In the genomic region with DNA sequence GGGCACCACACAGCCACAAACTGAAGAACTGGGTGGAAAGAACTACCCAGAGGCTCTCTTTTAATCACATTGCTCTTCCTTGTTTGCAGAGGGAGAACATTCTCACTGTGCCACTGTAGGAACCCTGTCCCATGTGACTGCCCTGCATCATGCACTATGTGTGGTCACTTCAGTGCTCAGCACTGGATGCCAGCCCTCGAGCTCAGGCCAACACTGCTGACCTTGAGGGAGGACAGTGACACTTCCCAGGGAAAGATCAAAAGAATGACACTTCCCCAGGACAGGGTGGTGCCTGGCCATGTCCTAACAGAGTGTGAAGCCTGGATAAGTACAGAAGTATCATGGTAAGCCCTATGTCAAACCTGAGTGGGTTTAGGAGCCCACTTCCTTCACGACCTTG, we compare ENCODE assay signal across 25 mouse cellular contexts. TPM values are rescaled to one million over a fixed set of nuclear protein-coding genes. Genes with fewer than 3 reads are reported as not detected.
DNase-seq lines count a peak whose midpoint lies in the region; ATAC-seq and TF ChIP-seq lines count a peak whose summit lies in the region.
"Had no signal": no experiment of that assay in that cellular context is flagged by ENCODE, and none has a peak within 500 bp of the region (broad histone marks: within the 10 kb centered on the region; RNA-seq: fewer than 3 reads in every experiment).

No protein-coding gene starts in this region.

- peak; percentile 60; the same call in 1 of the 2 replicates for ATAC-seq in heart, postnatal 0 days (ENCODE audit: insufficient read depth, low read depth)
- ATAC-seq: CD4-positive, CD25-positive, alpha-beta regulatory T cell, adult 4 months; forebrain, embryonic 13.5 days; forebrain, embryonic 16.5 days; intestine, embryonic 15.5 days had no signal

- no peak for TF ChIP-seq EP300 in heart, postnatal 0 days (IDR thresholded peaks at IDR 0.05; ENCODE audit: low read depth)

- no peak overlapping the region for H3K9ac ChIP-seq in heart, postnatal 0 days (replicated peaks; ENCODE audit: low read depth, low read length)
- H3K9ac ChIP-seq: embryonic facial prominence, embryonic 12.5 days; embryonic facial prominence, embryonic 15.5 days; forebrain, embryonic 13.5 days; heart, embryonic 13.5 days; hindbrain, embryonic 13.5 days; intestine, embryonic 15.5 days had no signal

- peaks cover 2% of the 10 kb centered on the region; the same call in 1 of the 2 replicates for H3K9me3 ChIP-seq in heart, postnatal 0 days (replicated peaks; ENCODE audit: control insufficient read depth, low read length)
- no peaks in the 10 kb centered on the region for H3K9me3 ChIP-seq in heart, embryonic 10.5 days
- H3K9me3 ChIP-seq: embryonic facial prominence, embryonic 12.5 days; embryonic facial prominence, embryonic 15.5 days; heart, embryonic 13.5 days; intestine, embryonic 15.5 days had no signal

- H3K27me3 ChIP-seq in heart, postnatal 0 days (ENCODE audit: control insufficient read depth, insufficient read depth, low read length) = no peaks in the 10 kb centered on the region
- no peaks in the 10 kb centered on the region for H3K27me3 ChIP-seq in heart, embryonic 10.5 days (ENCODE audit: insufficient read depth, poor library complexity, severe bottlenecking)
- H3K27me3 ChIP-seq: embryonic facial prominence, embryonic 12.5 days; embryonic facial prominence, embryonic 15.5 days; forebrain, embryonic 13.5 days; hindbrain, embryonic 13.5 days had no signal

- no peak overlapping the region for H3K4me2 ChIP-seq in heart, postnatal 0 days (ENCODE audit: low read depth, low read length)
- H3K4me2 ChIP-seq: embryonic facial prominence, embryonic 12.5 days; embryonic facial prominence, embryonic 15.5 days; forebrain, embryonic 13.5 days; heart, embryonic 13.5 days; hindbrain, embryonic 13.5 days; intestine, embryonic 15.5 days had no signal

- peak; percentile 19 for DNase-seq in adrenal gland, adult 8-10 months
- no peak for DNase-seq in adrenal gland, postnatal 25 days
- DNase-seq in heart, postnatal 0 days (ENCODE audit: low spot score) = no peak
- no peak for DNase-seq in heart, embryonic 10.5 days (ENCODE audit: low spot score)
- peak; percentile 24 for DNase-seq in adrenal gland, postnatal 10 days
- peak; percentile 56 for DNase-seq in adrenal gland, postnatal 14 days
- DNase-seq in testis, postnatal 10 days (ENCODE audit: low spot score) = no peak
- DNase-seq: cerebellum, adult 11 months; cerebellum, adult 2 months; cerebellum, adult 9-11 months; cerebellum, postnatal 25 days; gastrocnemius, postnatal 14 days; kidney, adult 11 months; kidney, adult 8-10 months had no signal

- no peak for TF ChIP-seq CTCF in heart, postnatal 0 days (IDR thresholded peaks at IDR 0.05; ENCODE audit: low read depth)

- peaks cover 3% of the 10 kb centered on the region; the same call in 1 of the 2 replicates for H3K4me1 ChIP-seq in heart, postnatal 0 days (ENCODE audit: control insufficient read depth, insufficient read depth)
- peaks cover 8% of the 10 kb centered on the region; the same call in 1 of the 2 replicates for H3K4me1 ChIP-seq in heart, embryonic 10.5 days
- H3K4me1 ChIP-seq: embryonic facial prominence, embryonic 12.5 days had no signal

- no peak overlapping the region for H3K4me3 ChIP-seq in heart, postnatal 0 days (ENCODE audit: low read depth, low read length)
- H3K4me3 ChIP-seq in heart, embryonic 10.5 days = no peak overlapping the region
- H3K4me3 ChIP-seq: embryonic facial prominence, embryonic 12.5 days; embryonic facial prominence, embryonic 15.5 days; forebrain, embryonic 13.5 days; heart, embryonic 13.5 days; hindbrain, embryonic 10.5 days; hindbrain, embryonic 13.5 days; intestine, embryonic 15.5 days had no signal

- H3K27ac ChIP-seq in heart, postnatal 0 days (ENCODE audit: low read depth) = no peak overlapping the region
- H3K27ac ChIP-seq in heart, embryonic 10.5 days = no peak overlapping the region
- H3K27ac ChIP-seq: embryonic facial prominence, embryonic 12.5 days; embryonic facial prominence, embryonic 15.5 days; forebrain, embryonic 13.5 days; heart, embryonic 13.5 days; hindbrain, embryonic 10.5 days; intestine, embryonic 15.5 days had no signal

- 35% methylated on average over 2 of the region's 2 CpGs for WGBS in heart, postnatal 0 days
- WGBS in heart, embryonic 10.5 days = 37% methylated on average over 2 of the region's 2 CpGs

- H3K36me3 ChIP-seq in heart, postnatal 0 days (replicated peaks; ENCODE audit: control insufficient read depth, insufficient read depth, low read length) = no peaks in the 10 kb centered on the region
- H3K36me3 ChIP-seq in heart, embryonic 10.5 days = no peaks in the 10 kb centered on the region
- H3K36me3 ChIP-seq: embryonic facial prominence, embryonic 12.5 days; embryonic facial prominence, embryonic 15.5 days; heart, embryonic 13.5 days; hindbrain, embryonic 10.5 days; hindbrain, embryonic 13.5 days; intestine, embryonic 15.5 days had no signal

RNA-seq across cellular contexts. Expression of gene Shc3, which starts 13.0 kb away (rescaled TPM):
- 1 to 10 TPM in 3 of 4 experiments, under 1 TPM in 1; 0.80 to 1.7 (median 1.6) TPM for total RNA-seq in adrenal gland, adult 8-10 months (2022)
- 1.1 and 1.8 TPM in 2 replicates for total RNA-seq in adrenal gland, postnatal 25 days (2021)
- total RNA-seq in heart, postnatal 0 days (2014; rRNA removed; ENCODE audit: low replicate concordance) = 2.1 and 3.0 TPM in 2 replicates
- polyA plus RNA-seq in heart, postnatal 0 days (2015; fragmentation: Nextera tagmentation; extraction: Ambion mirVana) = 0.12 and 0.16 TPM in 2 replicates
- 0.15 and 0.30 TPM in 2 replicates for polyA plus RNA-seq in heart, embryonic 10.5 days (2016; fragmentation: Nextera tagmentation; extraction: Ambion mirVana)
- total RNA-seq in adrenal gland, postnatal 10 days (2021) = 1 to 10 TPM; 1.4 to 4.5 TPM
- 1.1 and 1.9 TPM in 2 replicates for total RNA-seq in adrenal gland, postnatal 14 days (2021)
- total RNA-seq: common myeloid progenitor, adult 5-6 weeks; MEL had no signal
- polyA plus RNA-seq: CD4-positive, CD25-positive, alpha-beta regulatory T cell, adult 4 months had no signal

Comparison
In these comparisons a context has a peak if more than half of its experiments do, and no peak if none do; other contexts are left out.
1. DNase-seq: peak in adrenal gland, adult 8-10 months (single experiment), adrenal gland, postnatal 10 days (single experiment) and adrenal gland, postnatal 14 days (single experiment); none in adrenal gland, postnatal 25 days (single experiment), heart, postnatal 0 days (single experiment), heart, embryonic 10.5 days (single experiment) and testis, postnatal 10 days (single experiment).